Mouse (Mus musculus) embryonic facial prominence, embryonic 11.5 days (tissue): Measurements from ENCODE around the gene Ptprn. TPM values are rescaled to one million over a fixed set of nuclear protein-coding genes. Genes with fewer than 3 reads are reported as not detected.
"Not testable (repeated sequence)": the region's sequence is repeated elsewhere in the genome, so short reads cannot be mapped to it uniquely, and the experiment has no call there.

Experiments
- ATAC-seq: fragments of 200-750 bp; cut with Nextera tagmentation; replicated peaks from 2 replicates; pipeline ENCODE4 v1.8.0; 2017; ENCODE audit warnings: low read depth; ENCODE audit not compliant: insufficient number of reproducible peaks, low FRiP score, low TSS enrichment
- DNase-seq: peaks from one replicate; pipeline ENCODE4 v3.0.0-alpha.2; 2015; ENCODE audit warnings: low spot score
- H3K27ac ChIP-seq: fragments of 300-500 bp; sonication (generic); replicated peaks from 2 replicates; pipeline ENCODE4 v1.5.1; 2014; ENCODE audit warnings: mild to moderate bottlenecking, low read depth, low read length, control low read depth
- H3K27me3 ChIP-seq: fragments of 300-500 bp; sonication (generic); 2 replicates; pipeline ENCODE4 v1.6.1; 2014; ENCODE audit warnings: mild to moderate bottlenecking, low read length, moderate library complexity, mixed read lengths; ENCODE audit not compliant: control insufficient read depth, insufficient read depth
- H3K36me3 ChIP-seq: fragments of 300-500 bp; sonication (generic); replicated peaks from 2 replicates; pipeline ENCODE4 v1.6.1; 2014; ENCODE audit warnings: low read depth, mild to moderate bottlenecking, low read length, moderate library complexity, mixed read lengths; ENCODE audit not compliant: control insufficient read depth, insufficient read depth
- H3K4me1 ChIP-seq: fragments of 300-500 bp; sonication (generic); 2 replicates; pipeline ENCODE4 v1.6.1; 2014; ENCODE audit warnings: low read length, mixed read lengths; ENCODE audit not compliant: control insufficient read depth, insufficient read depth
- H3K4me2 ChIP-seq: fragments of 300-500 bp; sonication (generic); 2 replicates; pipeline ENCODE4 v1.6.1; 2014; ENCODE audit warnings: low read depth, mild to moderate bottlenecking, control low read depth, low read length, moderate library complexity
- H3K4me3 ChIP-seq: fragments of 300-500 bp; sonication (generic); 2 replicates; pipeline ENCODE4 v1.5.1; 2014; ENCODE audit warnings: low read depth, low read length, control low read depth
- H3K9ac ChIP-seq: fragments of 300-500 bp; sonication (generic); replicated peaks from 2 replicates; pipeline ENCODE4 v1.6.1; 2014; ENCODE audit warnings: mild to moderate bottlenecking, control low read depth, low read length
- H3K9me3 ChIP-seq: fragments of 300-500 bp; sonication (generic); replicated peaks from 2 replicates; pipeline ENCODE4 v1.6.1; 2016; ENCODE audit warnings: mild to moderate bottlenecking, low read length, inconsistent platforms, mixed read lengths; ENCODE audit not compliant: control insufficient read depth
- WGBS: fragments of 180-500 bp; shearing (Covaris S2); extraction: QIAGEN DNeasy Blood & Tissue Kit; methylation state at CpG from one replicate; pipeline ENCODE4 v1.1.7; 2014; 5-methylcytosine and 5-hydroxymethylcytosine counted together
- polyA plus RNA-seq: library from polyadenylated mRNA; unstranded; fragments of >200 nt; fragmentation: Nextera tagmentation; extraction: Ambion mirVana; gene quantifications from 2 replicates; pipeline ENCODE4 v1.2.1, GENCODE M21; 2014

Ptprn gene
- polyA plus RNA-seq, 1 experiment from 2014 or later: 1.4 TPM

DNA sequence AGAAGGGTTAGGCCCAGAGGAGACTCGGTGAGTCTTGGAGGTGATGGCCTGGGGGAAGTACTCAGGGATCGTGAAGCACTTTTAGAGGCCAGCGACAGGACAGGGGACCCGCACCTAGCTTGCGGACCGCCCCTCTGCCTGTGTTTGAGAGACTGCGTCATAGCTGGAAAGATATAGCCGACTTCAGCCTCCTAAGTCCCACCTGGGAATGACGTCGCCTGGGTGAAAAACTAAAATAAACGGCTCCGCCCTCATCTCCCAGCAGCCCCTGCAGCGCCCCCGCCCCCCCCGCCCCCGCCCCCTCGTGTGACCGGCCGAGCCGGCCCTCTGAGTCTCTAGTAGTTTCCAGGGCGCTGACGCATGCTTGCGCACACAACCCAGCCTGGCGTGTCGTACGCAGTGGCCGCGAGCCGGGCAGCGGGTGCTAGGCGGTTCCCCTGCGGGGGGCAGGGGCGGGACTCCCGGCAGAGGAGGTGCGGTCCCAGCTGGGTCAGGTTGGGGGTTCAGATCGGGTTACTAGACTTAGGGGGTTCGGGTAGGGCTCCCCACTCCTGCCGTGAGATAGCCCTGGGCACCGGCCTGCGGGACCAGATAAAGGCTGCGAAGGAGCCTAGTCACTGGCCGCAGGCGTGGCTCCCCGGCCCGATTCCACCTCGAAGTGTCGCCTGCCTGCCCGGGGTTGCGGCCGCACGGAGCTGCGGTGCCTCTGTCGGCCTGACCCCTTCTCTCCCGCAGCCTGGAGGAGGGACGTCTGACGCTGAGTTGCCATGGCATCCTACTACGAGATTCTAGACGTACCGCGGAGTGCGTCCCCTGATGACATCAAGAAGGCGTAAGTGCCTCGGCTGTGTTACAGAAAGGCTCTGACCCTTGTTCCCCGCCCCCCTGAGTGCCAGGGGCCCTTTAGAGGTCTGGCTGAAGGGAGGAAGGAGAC, 27.9 kb downstream of the Ptprn start, which contains the start of gene Dnajb2:
TSS of gene Dnajb2 (plus strand) at position 290 of the 934 bp plus-strand sequence.
- ATAC-seq (peak; percentile 91), DNase-seq (peak; percentile 83)
- Histone ChIP-seq H3K4me2 (peak within 1 kb of the TSS; percentile 93), H3K4me1 (0 out of 2 replicates have a peak, but pooled peaks cover 2% of the 10 kb centered on the region), H3K27me3 (no peaks in the 10 kb centered on the region), H3K9ac (peak within 1 kb of the TSS; percentile 78), H3K27ac (peak within 1 kb of the TSS; percentile 70), H3K36me3 (no peaks in the 10 kb centered on the region), H3K9me3 (no peaks in the 10 kb centered on the region), H3K4me3 (peak within 1 kb of the TSS; percentile 68)
- WGBS: under 1% methylated on average over 64 of the region's 64 CpGs

DNA sequence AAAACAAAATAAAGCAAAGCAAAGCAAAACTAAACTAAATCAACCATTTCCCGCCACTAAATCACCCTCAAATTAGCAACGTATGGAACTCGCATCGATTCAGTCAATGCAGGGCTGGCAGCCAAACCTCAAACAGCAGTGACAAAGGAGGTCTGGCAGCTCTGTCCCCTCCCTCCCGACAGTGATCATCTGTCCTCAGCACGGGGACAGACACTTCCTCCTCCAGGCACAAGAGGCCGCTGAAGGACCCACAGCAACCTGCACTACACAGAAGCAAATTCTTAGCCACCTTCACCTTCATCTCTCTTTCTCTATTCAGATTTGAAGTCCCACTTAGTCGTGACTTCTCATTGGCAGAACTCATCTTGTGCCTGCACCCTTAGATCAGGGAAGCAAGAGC, 29.7 kb downstream of the Ptprn start:
- Histone ChIP-seq H3K9me3 (no peaks in the 10 kb centered on the region), H3K4me2 (no peak overlapping the region), H3K27me3 (no peaks in the 10 kb centered on the region), H3K4me3 (no peak overlapping the region), H3K27ac (no peak overlapping the region), H3K9ac (no peak overlapping the region), H3K4me1 (0 out of 2 replicates have a peak, but pooled peaks cover 2% of the 10 kb centered on the region), H3K36me3 (no peaks in the 10 kb centered on the region)
- no peak for ATAC-seq
- DNase-seq: peak; percentile 58
- under 1% methylated on average over 8 of the region's 8 CpGs for WGBS

DNA sequence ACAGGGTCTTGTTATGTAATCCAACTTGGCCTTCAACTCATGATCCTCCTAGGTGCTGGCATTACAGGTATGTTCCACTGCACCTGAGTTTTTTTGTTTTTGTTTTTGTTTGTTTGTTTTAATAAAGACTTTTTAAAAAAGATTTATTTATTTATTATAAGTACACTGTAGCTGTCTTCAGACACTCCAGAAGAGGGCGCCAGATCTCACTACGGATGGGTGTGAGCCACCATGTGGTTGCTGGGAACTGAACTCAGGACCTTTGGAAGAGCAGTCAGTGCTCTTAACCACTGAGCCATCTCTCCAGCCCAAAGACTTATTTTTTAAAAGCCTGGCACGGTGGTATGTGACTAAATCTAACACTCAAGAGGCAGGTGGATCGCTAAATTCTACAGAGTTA, 31.8 kb downstream of the Ptprn start:
- not testable (repeated sequence) for H3K27me3 ChIP-seq, H3K36me3 ChIP-seq, H3K27ac ChIP-seq, H3K9ac ChIP-seq, H3K4me2 ChIP-seq, ATAC-seq, DNase-seq, H3K4me1 ChIP-seq, H3K9me3 ChIP-seq, H3K4me3 ChIP-seq
- 61% methylated on average over 4 of the region's 4 CpGs for WGBS

DNA sequence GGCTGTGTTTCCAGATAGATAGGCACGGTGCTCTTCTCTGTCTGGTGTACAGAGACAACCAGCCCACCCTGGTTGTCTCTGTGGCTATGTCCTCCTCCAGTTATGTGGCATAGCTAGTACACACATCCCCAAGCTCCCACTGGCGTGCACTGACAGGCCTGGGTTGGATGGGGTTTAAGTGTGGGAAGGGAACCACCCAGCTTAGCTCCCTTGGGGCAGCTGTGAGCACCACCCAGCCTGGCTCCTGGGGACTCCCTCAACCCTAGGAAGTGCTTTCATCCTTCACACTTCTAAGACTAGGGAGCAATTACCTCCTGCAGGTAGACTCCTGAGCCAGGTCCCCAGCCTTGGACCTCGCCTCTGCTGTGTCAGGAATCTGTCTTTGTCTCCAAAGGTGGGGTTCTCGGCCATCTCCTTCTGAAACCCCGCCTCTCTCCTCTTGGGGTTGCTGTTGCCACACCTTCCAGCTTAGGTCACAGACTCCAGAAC, 32.6 kb downstream of the Ptprn start, which contains the start of gene A630095N17Rik:
TSS of gene A630095N17Rik (minus strand) at position 439 of the 489 bp plus-strand sequence.
- no peak within 1 kb of the TSS for H3K27ac ChIP-seq
- H3K27me3 ChIP-seq: no peaks in the 10 kb centered on the region
- no peak for ATAC-seq
- no peak for DNase-seq
- 71% methylated on average over 5 of the region's 5 CpGs for WGBS
- no peaks in the 10 kb centered on the region for H3K9me3 ChIP-seq
- H3K36me3 ChIP-seq: no peaks in the 10 kb centered on the region
- H3K4me2 ChIP-seq: no peak within 1 kb of the TSS
- no peak within 1 kb of the TSS for H3K9ac ChIP-seq
- no peaks in the 10 kb centered on the region for H3K4me1 ChIP-seq
- no peak within 1 kb of the TSS for H3K4me3 ChIP-seq

DNA sequence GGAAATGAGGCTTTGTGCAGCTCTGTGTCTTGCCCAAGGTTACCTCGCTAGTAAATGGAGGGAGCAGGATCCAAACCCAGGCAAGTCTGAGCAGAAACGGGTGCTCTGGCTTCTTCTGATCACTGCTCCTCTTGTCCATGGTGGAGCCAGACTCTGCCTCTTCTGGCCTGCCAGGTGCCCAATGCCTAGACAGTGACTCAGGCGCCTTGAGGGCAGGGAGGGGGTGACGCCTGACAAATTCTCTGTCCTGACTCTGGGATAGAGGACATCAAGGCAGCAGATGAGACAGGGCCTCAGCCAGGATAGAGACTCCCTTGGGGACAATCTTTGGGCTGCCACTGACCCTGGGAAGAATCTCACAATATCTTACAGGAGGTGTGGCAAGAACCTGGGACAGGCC, 33.1 kb downstream of the Ptprn start:
- Histone ChIP-seq H3K27me3 (no peaks in the 10 kb centered on the region), H3K4me1 (no peaks in the 10 kb centered on the region), H3K4me3 (no peak overlapping the region), H3K27ac (no peak overlapping the region), H3K36me3 (no peaks in the 10 kb centered on the region), H3K4me2 (no peak overlapping the region), H3K9me3 (no peaks in the 10 kb centered on the region), H3K9ac (no peak overlapping the region)
- whole genome bisulfite sequencing: 68% methylated on average over 4 of the region's 4 CpGs
- ATAC-seq: no peak
- DNase-seq: no peak

DNA sequence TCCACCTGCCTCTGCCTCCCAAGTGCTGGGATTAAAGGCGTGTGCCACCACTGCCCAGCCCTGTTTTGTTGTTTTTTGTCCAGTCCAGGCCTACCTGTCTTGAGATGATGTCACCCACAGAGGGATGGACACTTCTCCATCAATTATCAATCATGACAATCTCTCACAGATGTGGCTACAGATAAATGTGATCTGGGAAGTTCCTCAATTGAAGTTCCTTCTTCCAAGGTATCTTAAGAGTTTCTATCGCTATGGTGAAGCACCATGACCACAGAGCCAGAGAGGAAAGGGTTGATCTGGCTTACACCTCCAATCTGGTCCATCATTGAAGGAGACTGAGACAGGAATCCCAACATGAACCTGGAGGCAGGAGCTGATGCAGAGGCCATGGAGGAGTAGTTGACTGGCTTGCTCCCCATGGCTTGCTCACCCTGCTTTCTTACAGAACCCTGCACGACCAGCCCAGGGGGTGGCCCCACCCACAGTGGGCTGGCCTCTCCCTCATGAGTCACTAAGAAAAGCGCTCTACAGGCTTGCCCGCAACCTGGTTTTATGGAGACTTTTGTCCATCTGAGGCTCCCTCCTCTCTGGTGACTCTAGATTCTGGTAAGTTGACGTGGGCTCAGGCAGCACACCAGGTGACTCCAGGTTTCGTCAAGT, 33.8 kb downstream of the Ptprn start:
- no peak overlapping the region for H3K27ac ChIP-seq
- ATAC-seq (no peak), DNase-seq (no peak)
- H3K36me3 ChIP-seq: no peaks in the 10 kb centered on the region
- H3K4me2 ChIP-seq: no peak overlapping the region
- no peak overlapping the region for H3K9ac ChIP-seq
- no peak overlapping the region for H3K4me3 ChIP-seq
- no peaks in the 10 kb centered on the region for H3K27me3 ChIP-seq
- WGBS: 77% methylated on average over 7 of the region's 7 CpGs
- H3K9me3 ChIP-seq: no peaks in the 10 kb centered on the region
- H3K4me1 ChIP-seq: no peaks in the 10 kb centered on the region

DNA sequence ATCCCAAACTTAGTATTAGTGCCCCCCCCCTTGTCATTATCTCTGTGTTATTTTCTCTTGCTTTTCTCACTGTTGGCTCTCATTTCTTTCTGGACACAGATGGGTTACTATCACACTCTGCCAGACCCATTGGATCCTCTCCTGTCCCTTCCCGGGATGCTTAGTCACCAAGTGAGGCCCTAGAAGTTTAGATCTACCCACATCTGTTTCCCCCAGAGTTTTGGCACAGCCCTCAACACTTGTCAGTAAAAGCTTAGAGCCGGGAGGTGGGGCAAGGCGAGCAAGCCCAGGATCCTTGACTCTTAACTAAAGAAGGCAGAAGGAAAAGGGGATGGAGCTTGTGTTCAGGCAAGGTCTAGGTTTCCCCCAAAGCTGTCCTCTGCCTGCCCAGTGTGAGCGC, 35.1 kb downstream of the Ptprn start:
- Histone ChIP-seq H3K27ac (no peak overlapping the region), H3K9ac (no peak overlapping the region), H3K36me3 (no peaks in the 10 kb centered on the region), H3K4me1 (no peaks in the 10 kb centered on the region), H3K9me3 (no peaks in the 10 kb centered on the region), H3K4me2 (no peak overlapping the region), H3K27me3 (no peaks in the 10 kb centered on the region), H3K4me3 (no peak overlapping the region)
- DNase-seq: no peak
- WGBS: 73% methylated on average over 4 of the region's 4 CpGs
- ATAC-seq: no peak

DNA sequence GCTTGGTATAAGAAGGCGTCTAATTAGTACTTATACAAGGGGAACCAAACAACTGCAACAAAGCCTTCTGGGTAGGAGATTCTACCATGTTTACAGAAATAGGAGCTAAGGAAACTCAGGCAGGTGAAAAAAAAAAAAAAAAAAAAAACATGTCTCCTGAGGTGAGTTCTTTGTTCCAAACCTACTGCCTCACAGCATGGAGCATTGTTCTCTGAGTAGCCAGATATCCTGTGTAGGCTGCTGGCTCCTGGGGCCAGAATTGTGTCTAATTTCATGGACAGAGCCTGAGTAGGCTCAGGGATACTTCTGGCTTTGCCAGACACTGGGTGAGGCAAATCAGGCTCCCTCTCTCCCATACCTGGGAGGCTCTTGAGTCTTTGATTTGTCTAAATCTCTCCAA, 36.6 kb downstream of the Ptprn start:
- ATAC-seq (no peak), DNase-seq (no peak)
- no peaks in the 10 kb centered on the region for H3K9me3 ChIP-seq
- no peak overlapping the region for H3K9ac ChIP-seq
- no peak overlapping the region for H3K4me2 ChIP-seq
- H3K36me3 ChIP-seq: no peaks in the 10 kb centered on the region
- no peaks in the 10 kb centered on the region for H3K27me3 ChIP-seq
- H3K4me3 ChIP-seq: no peak overlapping the region
- no peak overlapping the region for H3K27ac ChIP-seq
- WGBS: 80% methylated on average over 1 of the region's 1 CpGs
- no peaks in the 10 kb centered on the region for H3K4me1 ChIP-seq
